Mouse (Mus musculus): ENCODE data around the gene Saa3. TPM values are rescaled to one million over a fixed set of nuclear protein-coding genes. Genes with fewer than 3 reads are reported as not detected.
"Not testable (repeated sequence)": the region's sequence is repeated elsewhere in the genome, so short reads cannot be mapped to it uniquely, and the experiment has no call there.

Saa3 gene
- polyA plus RNA-seq (2014; fragmentation: Nextera tagmentation; extraction: Ambion mirVana) = not detected in 2 replicates

- H3K4me1 ChIP-seq (ENCODE audit: control insufficient read depth, insufficient read depth, low read length) = no peaks in the 10 kb centered on the region
- ATAC-seq (ENCODE audit: low FRiP score, low TSS enrichment) (no peak), DNase-seq (no peak)
- H3K9ac ChIP-seq (replicated peaks; ENCODE audit: low read length) = no peak within 1 kb of the TSS
- H3K4me2 ChIP-seq (ENCODE audit: low read length) = no peak within 1 kb of the TSS
- no peaks in the 10 kb centered on the region for H3K27me3 ChIP-seq (ENCODE audit: control insufficient read depth, insufficient read depth, low read length)
- H3K36me3 ChIP-seq (ENCODE audit: control insufficient read depth, insufficient read depth, low read length) = no peaks in the 10 kb centered on the region
- H3K9me3 ChIP-seq (ENCODE audit: control insufficient read depth, low read length) = no peaks in the 10 kb centered on the region
- WGBS = 92% methylated on average over 5 of the region's 5 CpGs
- no peak within 1 kb of the TSS for H3K27ac ChIP-seq (replicated peaks; ENCODE audit: low read depth, low read length)
- H3K4me3 ChIP-seq (replicated peaks; ENCODE audit: low read depth, low read length) = no peak within 1 kb of the TSS
Measured at GRCm38 (mm10) chr7:46715600-46715999, at the start of gene Saa3. Gene Saa3 (minus strand): TSS chr7:46715700.

GRCm38 (mm10) chr7:46764672-46765071, 49.2 kb upstream of the Saa3 start:
- no peak overlapping the region for H3K4me2 ChIP-seq (ENCODE audit: low read length)
- no peak overlapping the region for H3K27ac ChIP-seq (replicated peaks; ENCODE audit: low read depth, low read length)
- H3K9ac ChIP-seq (replicated peaks; ENCODE audit: low read length) = no peak overlapping the region
- no peaks in the 10 kb centered on the region for H3K9me3 ChIP-seq (ENCODE audit: control insufficient read depth, low read length)
- peak; percentile 1 for DNase-seq
- peaks cover 96% of the 10 kb centered on the region for H3K36me3 ChIP-seq (ENCODE audit: control insufficient read depth, insufficient read depth, low read length)
- H3K4me1 ChIP-seq (ENCODE audit: control insufficient read depth, insufficient read depth, low read length) = no peaks in the 10 kb centered on the region
- H3K27me3 ChIP-seq (ENCODE audit: control insufficient read depth, insufficient read depth, low read length) = no peaks in the 10 kb centered on the region
- 53% methylated on average over 8 of the region's 8 CpGs for WGBS
- ATAC-seq (ENCODE audit: low FRiP score, low TSS enrichment) = no peak
- no peak overlapping the region for H3K4me3 ChIP-seq (replicated peaks; ENCODE audit: low read depth, low read length)

- no peak for DNase-seq
- WGBS = 96% methylated on average over 5 of the region's 5 CpGs
- peaks cover 83% of the 10 kb centered on the region for H3K36me3 ChIP-seq (ENCODE audit: control insufficient read depth, insufficient read depth, low read length)
Measured at GRCm38 (mm10) chr7:46762601-46763000, 47.1 kb upstream of the Saa3 start.

GRCm38 (mm10) chr7:46761049-46761795, 45.7 kb upstream of the Saa3 start:
- Histone ChIP-seq H3K9ac (replicated peaks; ENCODE audit: low read length) (no peak overlapping the region), H3K27me3 (ENCODE audit: control insufficient read depth, insufficient read depth, low read length) (no peaks in the 10 kb centered on the region), H3K4me1 (ENCODE audit: control insufficient read depth, insufficient read depth, low read length) (no peaks in the 10 kb centered on the region), H3K36me3 (ENCODE audit: control insufficient read depth, insufficient read depth, low read length) (peaks cover 70% of the 10 kb centered on the region), H3K4me2 (ENCODE audit: low read length) (no peak overlapping the region), H3K9me3 (ENCODE audit: control insufficient read depth, low read length) (no peaks in the 10 kb centered on the region), H3K27ac (replicated peaks; ENCODE audit: low read depth, low read length) (no peak overlapping the region), H3K4me3 (replicated peaks; ENCODE audit: low read depth, low read length) (no peak overlapping the region)
- 77% methylated on average over 11 of the region's 11 CpGs for whole genome bisulfite sequencing
- no peak for DNase-seq
- ATAC-seq (ENCODE audit: low FRiP score, low TSS enrichment) = no peak

More at GRCm38 (mm10) chr7:46762601-46763000, 47.1 kb upstream of the Saa3 start:
- Histone ChIP-seq H3K27me3 (ENCODE audit: control insufficient read depth, insufficient read depth, low read length) (no peaks in the 10 kb centered on the region), H3K4me3 (replicated peaks; ENCODE audit: low read depth, low read length) (no peak overlapping the region), H3K4me2 (ENCODE audit: low read length) (no peak overlapping the region), H3K27ac (replicated peaks; ENCODE audit: low read depth, low read length) (no peak overlapping the region), H3K4me1 (ENCODE audit: control insufficient read depth, insufficient read depth, low read length) (no peaks in the 10 kb centered on the region), H3K9ac (replicated peaks; ENCODE audit: low read length) (no peak overlapping the region), H3K9me3 (ENCODE audit: control insufficient read depth, low read length) (no peaks in the 10 kb centered on the region)
- ATAC-seq (ENCODE audit: low FRiP score, low TSS enrichment) = no peak

- Histone ChIP-seq H3K36me3 (ENCODE audit: control insufficient read depth, insufficient read depth, low read length) (no peaks in the 10 kb centered on the region), H3K27ac (replicated peaks; ENCODE audit: low read depth, low read length) (no peak within 1 kb of the TSS), H3K27me3 (ENCODE audit: control insufficient read depth, insufficient read depth, low read length) (no peaks in the 10 kb centered on the region), H3K4me3 (replicated peaks; ENCODE audit: low read depth, low read length) (no peak within 1 kb of the TSS), H3K9me3 (ENCODE audit: control insufficient read depth, low read length) (no peaks in the 10 kb centered on the region), H3K4me2 (ENCODE audit: low read length) (no peak within 1 kb of the TSS), H3K4me1 (ENCODE audit: control insufficient read depth, insufficient read depth, low read length) (no peaks in the 10 kb centered on the region), H3K9ac (replicated peaks; ENCODE audit: low read length) (no peak within 1 kb of the TSS)
- DNase-seq = no peak
- ATAC-seq (ENCODE audit: low FRiP score, low TSS enrichment) = no peak
- 79% methylated on average over 3 of the region's 3 CpGs for WGBS
Measured at GRCm38 (mm10) chr7:46751490-46751889, 36.0 kb upstream of the Saa3 start, which contains the start of gene Saa2. Gene Saa2 (plus strand): TSS chr7:46751790.

- H3K36me3 ChIP-seq (ENCODE audit: control insufficient read depth, insufficient read depth, low read length) = no peaks in the 10 kb centered on the region
- no peaks in the 10 kb centered on the region for H3K27me3 ChIP-seq (ENCODE audit: control insufficient read depth, insufficient read depth, low read length)
- ATAC-seq (ENCODE audit: low FRiP score, low TSS enrichment) = no peak
- DNase-seq = peak; percentile 8
- H3K27ac ChIP-seq (replicated peaks; ENCODE audit: low read depth, low read length) = no peak overlapping the region
- no peaks in the 10 kb centered on the region for H3K9me3 ChIP-seq (ENCODE audit: control insufficient read depth, low read length)
- H3K4me2 ChIP-seq (ENCODE audit: low read length) = no peak overlapping the region
- H3K4me3 ChIP-seq (replicated peaks; ENCODE audit: low read depth, low read length) = no peak overlapping the region
- no peaks in the 10 kb centered on the region for H3K4me1 ChIP-seq (ENCODE audit: control insufficient read depth, insufficient read depth, low read length)
- H3K9ac ChIP-seq (replicated peaks; ENCODE audit: low read length) = no peak overlapping the region
- 24% methylated on average over 3 of the region's 3 CpGs for WGBS
Measured at GRCm38 (mm10) chr7:46748459-46748858, 33.0 kb upstream of the Saa3 start.

- Histone ChIP-seq H3K9ac (replicated peaks; ENCODE audit: low read length) (no peak overlapping the region), H3K27ac (replicated peaks; ENCODE audit: low read depth, low read length) (no peak overlapping the region), H3K9me3 (ENCODE audit: control insufficient read depth, low read length) (no peaks in the 10 kb centered on the region), H3K4me2 (ENCODE audit: low read length) (no peak overlapping the region), H3K36me3 (ENCODE audit: control insufficient read depth, insufficient read depth, low read length) (no peaks in the 10 kb centered on the region), H3K4me3 (replicated peaks; ENCODE audit: low read depth, low read length) (no peak overlapping the region), H3K4me1 (ENCODE audit: control insufficient read depth, insufficient read depth, low read length) (no peaks in the 10 kb centered on the region), H3K27me3 (ENCODE audit: control insufficient read depth, insufficient read depth, low read length) (no peaks in the 10 kb centered on the region)
- no peak for ATAC-seq (ENCODE audit: low FRiP score, low TSS enrichment)
- WGBS = 95% methylated on average over 7 of the region's 7 CpGs
- no peak for DNase-seq
Measured at GRCm38 (mm10) chr7:46746381-46746780, 30.9 kb upstream of the Saa3 start.

- no peaks in the 10 kb centered on the region for H3K4me1 ChIP-seq (ENCODE audit: control insufficient read depth, insufficient read depth, low read length)
- H3K9me3 ChIP-seq (ENCODE audit: control insufficient read depth, low read length) = no peaks in the 10 kb centered on the region
- 87% methylated on average over 3 of the region's 3 CpGs for WGBS
- no peak overlapping the region for H3K27ac ChIP-seq (replicated peaks; ENCODE audit: low read depth, low read length)
- no peaks in the 10 kb centered on the region for H3K27me3 ChIP-seq (ENCODE audit: control insufficient read depth, insufficient read depth, low read length)
- ATAC-seq (ENCODE audit: low FRiP score, low TSS enrichment) = no peak
- H3K36me3 ChIP-seq (ENCODE audit: control insufficient read depth, insufficient read depth, low read length) = no peaks in the 10 kb centered on the region
- no peak overlapping the region for H3K4me2 ChIP-seq (ENCODE audit: low read length)
- H3K9ac ChIP-seq (replicated peaks; ENCODE audit: low read length) = no peak overlapping the region
- no peak for DNase-seq
- H3K4me3 ChIP-seq (replicated peaks; ENCODE audit: low read depth, low read length) = no peak overlapping the region
Measured at GRCm38 (mm10) chr7:46745816-46746215, 30.3 kb upstream of the Saa3 start.

GRCm38 (mm10) chr7:46742880-46743279, 27.4 kb upstream of the Saa3 start, which contains the start of gene Saa1:
Gene Saa1 (minus strand): TSS chr7:46742980.
- 66% methylated on average over 3 of the region's 3 CpGs for WGBS
- not testable (repeated sequence) for H3K36me3 ChIP-seq (ENCODE audit: control insufficient read depth, insufficient read depth, low read length); H3K4me3 ChIP-seq (replicated peaks; ENCODE audit: low read depth, low read length); ATAC-seq (ENCODE audit: low FRiP score, low TSS enrichment); H3K9ac ChIP-seq (replicated peaks; ENCODE audit: low read length); DNase-seq; H3K4me2 ChIP-seq (ENCODE audit: low read length); H3K27me3 ChIP-seq (ENCODE audit: control insufficient read depth, insufficient read depth, low read length); H3K4me1 ChIP-seq (ENCODE audit: control insufficient read depth, insufficient read depth, low read length); H3K9me3 ChIP-seq (ENCODE audit: control insufficient read depth, low read length); H3K27ac ChIP-seq (replicated peaks; ENCODE audit: low read depth, low read length)

Data from midbrain, embryonic 14.5 days (tissue).